Mouse (Mus musculus): ENCODE measurements around the gene Mad1l1.

Mad1l1 gene

GRCm38 (mm10) chr5:140258633-140259032, 62.7 kb downstream of the Mad1l1 start:
- peak in 1 of 2 experiments; percentile 21 for DNase-seq

GRCm38 (mm10) chr5:140258035-140258434, 63.3 kb downstream of the Mad1l1 start:
- no peak for DNase-seq

- DNase-seq, result peak in 1 of 2 experiments; percentile 35
Observed at GRCm38 (mm10) chr5:140257439-140257838, 63.9 kb downstream of the Mad1l1 start.

- peak in 1 of 2 experiments; percentile 16 for DNase-seq
Observed at GRCm38 (mm10) chr5:140256685-140257084, 64.7 kb downstream of the Mad1l1 start.

DNA sequence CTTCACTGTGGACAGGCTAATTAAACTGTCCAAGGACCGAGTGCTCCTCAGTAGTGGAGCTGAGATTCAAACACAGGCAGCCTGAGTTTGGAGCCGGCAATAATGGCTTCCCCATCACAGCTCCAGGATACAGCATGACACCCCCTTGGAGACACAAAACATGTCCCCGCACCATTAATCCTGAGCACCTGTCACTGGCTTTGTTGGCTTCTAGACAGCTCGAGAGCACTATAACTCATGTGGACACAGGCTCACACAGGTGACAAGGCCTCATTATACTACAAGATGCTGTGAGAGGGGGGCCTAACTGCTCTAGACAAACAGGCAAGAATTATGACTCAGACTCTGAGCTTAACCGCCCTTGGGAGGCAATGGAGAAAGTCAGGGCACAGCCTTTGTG, 66.1 kb downstream of the Mad1l1 start:
- DNase-seq, result no peak

DNA sequence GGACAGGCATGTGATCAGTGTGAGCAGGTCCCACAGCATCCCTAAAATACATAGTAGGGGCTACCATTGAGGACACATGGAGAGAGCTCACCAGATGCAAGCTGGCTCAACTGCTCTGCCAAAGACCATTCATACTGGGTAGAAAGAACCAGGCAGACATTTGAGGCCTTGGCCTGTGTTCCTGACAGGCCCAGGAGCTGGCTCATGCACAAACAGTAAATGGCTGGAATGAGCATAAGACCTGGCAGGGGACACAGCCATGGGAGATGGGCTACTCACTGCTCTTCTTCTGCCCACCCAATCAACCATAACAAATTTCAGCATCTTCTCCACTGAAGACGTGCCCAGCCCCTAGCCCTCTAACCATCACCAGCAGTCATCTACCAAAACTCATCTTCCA, 66.7 kb downstream of the Mad1l1 start:
- DNase-seq, result no peak

GRCm38 (mm10) chr5:140251989-140252388, 69.4 kb downstream of the Mad1l1 start:
- DNase-seq, result peak in 1 of 2 experiments; percentile 25

DNA sequence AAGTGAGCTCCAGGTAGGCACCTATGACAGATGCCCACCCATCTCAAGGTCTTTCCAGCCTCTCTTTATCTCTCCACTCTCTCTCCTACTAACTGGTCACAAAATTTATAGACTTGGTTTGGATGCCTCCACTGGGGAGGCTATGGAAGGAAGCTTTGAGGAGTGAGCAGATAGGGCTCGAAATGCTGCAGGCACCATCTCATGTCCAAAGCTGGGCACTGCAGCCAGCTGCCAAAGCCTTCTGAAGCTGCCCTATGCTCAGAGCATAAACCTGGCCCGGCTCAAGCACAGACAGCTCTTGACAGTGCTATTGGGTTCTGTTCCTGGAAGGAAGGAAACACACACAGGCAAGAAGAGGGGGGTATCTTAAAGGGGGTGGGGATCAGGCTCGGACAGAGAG, 71.0 kb downstream of the Mad1l1 start:
- no peak for DNase-seq

DNA sequence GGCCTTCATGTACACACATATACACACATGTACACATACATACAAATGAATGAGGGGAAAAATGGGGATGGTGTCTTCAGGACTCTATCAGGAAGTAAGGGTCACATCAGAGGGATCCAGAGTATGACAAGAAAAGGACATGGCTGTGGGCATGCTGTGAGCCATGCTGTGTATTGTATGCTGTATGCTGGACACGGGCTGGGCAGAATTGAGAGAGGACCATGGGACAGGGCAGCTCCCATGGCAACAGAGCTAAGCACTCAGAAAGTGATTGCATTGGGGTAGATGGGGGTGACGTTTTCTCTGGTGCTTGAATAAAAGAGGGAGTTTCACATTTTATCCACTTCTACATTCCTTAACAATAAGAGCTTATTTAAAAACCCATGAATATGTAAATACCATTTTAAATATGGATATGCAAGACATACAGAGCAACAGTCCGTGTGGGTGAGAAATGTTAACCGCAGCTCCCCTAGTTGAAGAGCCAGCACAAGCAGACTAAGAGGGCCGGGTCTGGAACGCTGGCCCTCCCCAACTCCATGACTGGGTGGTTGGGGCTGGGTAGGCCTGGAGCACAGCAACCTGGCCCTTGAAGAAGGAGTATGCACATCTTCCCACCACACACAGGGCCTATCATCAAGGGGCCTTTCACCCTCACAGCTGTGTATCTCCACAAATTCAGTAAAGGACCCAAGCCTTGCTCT, 71.8 kb downstream of the Mad1l1 start:
- no peak for DNase-seq

GRCm38 (mm10) chr5:140248101-140248500, 73.3 kb downstream of the Mad1l1 start:
- no peak for DNase-seq

DNA sequence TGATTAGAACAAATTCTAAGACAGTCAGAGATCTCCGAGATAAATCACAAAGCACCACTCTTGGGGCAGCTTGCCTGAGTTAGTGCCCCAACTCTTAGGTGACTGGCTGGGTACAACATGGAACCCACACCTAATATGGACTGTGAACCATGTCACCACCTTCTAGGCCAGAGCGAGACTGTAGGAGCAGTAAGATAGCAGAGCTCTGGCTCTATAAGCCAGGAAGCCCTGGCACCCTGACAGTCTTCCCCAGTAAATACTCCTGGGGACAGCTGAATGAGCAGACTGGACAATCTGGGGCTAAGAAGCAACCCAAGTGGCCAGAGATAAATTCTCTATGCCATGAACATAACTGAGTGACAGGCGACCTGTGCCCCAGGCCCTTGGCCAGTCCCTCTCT, 81.1 kb downstream of the Mad1l1 start:
- DNase-seq, result no peak

DNA sequence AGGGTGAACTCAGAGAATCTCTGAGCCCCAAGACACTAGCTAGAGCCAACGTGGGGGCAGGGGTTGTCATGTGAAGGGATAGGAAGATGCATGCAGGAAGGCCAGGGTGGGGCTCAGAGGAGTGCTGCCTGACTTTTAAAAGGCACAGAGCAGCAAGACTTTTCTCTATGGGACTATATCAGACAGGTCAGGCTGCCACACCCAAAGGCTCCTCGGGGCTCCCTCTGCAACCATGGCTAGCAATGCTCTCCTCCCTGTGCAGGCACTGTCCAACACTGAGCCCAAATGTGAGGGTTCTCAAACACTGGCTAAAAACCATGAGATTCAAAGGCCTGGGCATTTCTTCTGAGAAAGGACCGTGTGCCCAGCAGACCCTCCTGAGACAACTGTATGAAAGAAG, 82.5 kb downstream of the Mad1l1 start:
- DNase-seq, result no peak

- no peak for DNase-seq
Observed at GRCm38 (mm10) chr5:140230818-140231217, 90.5 kb downstream of the Mad1l1 start.

DNA sequence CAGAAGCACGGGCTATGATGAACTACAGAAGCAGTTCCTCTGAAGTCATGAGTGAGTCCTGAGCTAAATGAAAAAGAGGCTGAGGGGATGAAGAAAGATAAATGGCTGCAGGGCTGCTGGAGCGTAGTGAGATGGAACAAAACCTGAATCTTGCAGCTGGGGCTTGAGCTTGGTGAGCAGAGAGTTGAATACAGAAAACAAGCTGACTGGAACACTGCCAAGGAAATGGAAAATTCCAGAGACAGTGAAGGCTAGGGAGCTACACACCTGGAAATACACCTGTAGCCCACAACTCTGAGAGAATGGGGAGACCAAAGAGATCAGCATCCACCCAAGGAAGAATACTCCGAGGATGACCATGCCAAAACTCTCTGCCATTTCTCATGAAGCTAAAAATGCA, 93.0 kb downstream of the Mad1l1 start:
- DNase-seq, result no peak

DNA sequence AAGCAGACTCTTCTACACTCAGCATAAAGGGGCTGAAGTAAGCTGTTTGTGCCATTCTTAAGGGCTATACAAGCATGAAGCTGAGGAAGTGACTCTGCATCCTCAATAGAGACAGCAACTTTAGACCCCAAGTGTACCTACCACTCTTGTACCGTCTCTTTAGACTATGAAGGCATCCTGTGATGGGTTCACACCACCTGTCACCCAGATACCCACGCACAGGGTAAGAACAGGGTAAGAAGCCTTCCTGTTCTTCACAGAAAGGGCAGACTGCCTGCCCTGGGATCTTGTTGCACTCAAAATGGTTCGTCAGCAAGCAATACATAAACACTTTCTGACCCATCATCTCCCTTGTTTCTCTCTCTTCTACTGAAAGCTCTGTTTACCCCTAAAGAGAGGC, 94.5 kb downstream of the Mad1l1 start:
- no peak for DNase-seq

DNA sequence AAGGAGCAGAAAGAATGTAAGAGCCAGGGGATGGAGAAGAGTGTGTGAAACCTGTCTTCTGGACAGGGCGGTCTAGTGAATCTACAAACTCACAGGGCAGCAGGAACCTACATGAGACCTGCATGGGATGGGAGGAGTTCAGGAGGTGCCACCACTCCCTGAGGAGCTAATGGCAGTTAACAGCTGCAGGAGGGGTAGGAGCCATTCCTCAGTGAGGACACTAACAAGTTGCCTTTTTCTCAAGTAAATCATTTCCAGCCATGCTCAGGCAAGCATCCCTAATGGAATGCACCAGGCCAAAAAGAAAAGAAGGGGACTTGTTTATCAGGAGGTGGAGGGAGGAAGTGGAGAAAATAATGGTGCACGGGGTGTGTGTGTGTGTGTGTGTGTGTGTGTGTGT, 95.5 kb downstream of the Mad1l1 start:
- DNase-seq, result no peak

DNA sequence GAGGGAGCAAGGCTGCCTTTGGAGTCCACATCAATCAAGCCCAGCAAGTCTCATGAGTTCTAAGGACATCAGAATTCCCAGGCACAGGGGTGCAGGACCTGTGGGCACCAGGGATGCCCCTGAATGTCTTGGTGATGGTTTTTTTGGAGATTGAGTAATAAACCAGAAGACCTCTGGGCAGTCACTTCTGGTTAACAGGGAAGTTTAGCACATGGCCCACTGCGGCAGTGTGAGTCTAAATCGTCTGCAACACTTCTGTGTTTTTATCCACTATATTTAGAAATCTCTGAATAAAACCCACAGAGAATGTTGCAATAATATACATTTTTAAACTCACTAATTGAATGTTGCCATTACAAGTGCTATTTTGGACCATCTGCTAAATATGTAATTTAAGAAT, 96.2 kb downstream of the Mad1l1 start:
- no peak for DNase-seq

GRCm38 (mm10) chr5:140223070-140224053, 98.0 kb downstream of the Mad1l1 start:
- no peak for DNase-seq

DNA sequence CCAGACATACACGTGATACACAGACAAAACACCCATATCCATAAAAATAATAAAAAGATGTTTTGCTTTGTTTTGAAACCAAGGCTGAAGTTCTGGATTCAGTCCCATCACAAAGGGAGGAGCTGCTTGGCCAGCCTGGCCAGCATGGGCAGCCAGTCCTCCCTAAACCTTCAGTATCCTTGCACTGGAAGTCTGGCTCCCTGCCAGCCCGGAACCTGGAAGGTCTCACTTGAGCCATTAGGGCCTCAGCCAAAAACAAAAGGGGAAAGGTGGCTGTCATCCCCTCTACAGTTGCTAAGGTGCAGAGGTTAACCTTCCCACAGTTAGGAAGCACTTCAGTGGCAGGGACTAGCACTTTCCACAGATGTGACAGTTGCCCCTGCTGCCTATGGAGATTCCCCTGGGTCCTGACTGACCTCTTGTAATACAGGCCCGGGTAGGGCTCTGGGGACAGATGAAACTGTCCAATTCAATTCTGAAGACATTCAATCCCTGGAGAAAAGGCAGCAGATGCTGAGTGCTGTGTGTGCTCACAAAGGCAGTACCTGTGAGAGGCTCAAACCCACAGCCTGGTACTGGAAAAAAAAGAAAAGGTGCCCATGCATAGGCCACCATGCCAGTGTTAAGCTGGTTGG, 100.2 kb downstream of the Mad1l1 start:
- peak; percentile 13 to 14 for DNase-seq

DNA sequence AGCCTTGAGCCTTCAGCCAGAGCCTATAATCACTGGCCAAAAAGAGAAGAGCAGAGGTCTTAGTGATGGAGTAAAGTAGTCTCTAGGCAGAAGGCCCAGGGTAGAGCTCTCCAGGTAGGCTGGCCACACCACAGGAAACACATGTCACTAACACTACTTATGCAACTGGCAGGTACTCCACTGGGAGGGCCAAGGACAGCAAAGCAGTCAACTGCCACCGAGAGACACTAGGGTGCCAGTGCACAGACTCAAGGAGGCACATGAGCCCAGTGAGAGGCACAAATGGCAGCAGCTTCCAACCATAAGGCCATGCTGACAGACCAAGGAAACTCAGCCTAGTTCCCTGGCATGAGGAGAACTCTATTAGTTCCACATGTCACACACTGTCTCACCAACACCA, 102.1 kb downstream of the Mad1l1 start:
- DNase-seq, result no peak

DNA sequence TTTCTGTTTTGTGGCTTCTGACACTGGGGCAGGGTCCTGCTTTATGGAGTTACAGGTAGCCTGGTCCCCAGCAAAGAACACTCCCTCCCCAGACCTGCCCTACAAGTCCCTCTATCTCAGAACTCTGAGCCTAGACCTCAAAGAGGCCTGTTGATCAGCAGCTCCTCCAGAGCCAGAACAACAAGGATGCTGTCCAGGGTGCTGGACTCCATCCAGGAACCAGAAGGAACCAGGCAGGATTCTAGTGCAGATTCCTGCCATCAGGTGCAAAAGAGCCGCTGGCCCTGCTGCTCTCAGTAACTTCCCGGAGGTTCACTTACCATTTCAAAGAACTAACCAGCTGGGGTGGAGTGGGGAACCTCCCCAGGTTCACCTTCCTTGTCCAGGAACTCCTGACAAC, 103.5 kb downstream of the Mad1l1 start:
- no peak for DNase-seq

- DNase-seq, result no peak
Observed at GRCm38 (mm10) chr5:140217083-140217482, 104.3 kb downstream of the Mad1l1 start.

GRCm38 (mm10) chr5:140215471-140216087, 105.8 kb downstream of the Mad1l1 start:
- no peak for DNase-seq

Measured in lung, adult 18-20 months (tissue).